Mouse (Mus musculus) neural tube, embryonic 15.5 days (tissue): ENCODE measurements at regions not wholly inside any gene's neighbourhood (a gene's known extent, or its start where the extent isn't known, plus 50 kb on each side); places are given as distances from the start of the nearest gene placed in this dataset.

ENCODE experiments used
- ATAC-seq: fragments of 200-750 bp; cut with Nextera tagmentation; 2 replicates; pipeline ENCODE4 v1.8.0; 2017; ENCODE audit warnings: mild to moderate bottlenecking, moderate TSS enrichment, moderate library complexity; ENCODE audit not compliant: low FRiP score
- H3K27ac ChIP-seq: fragments of 300-500 bp; sonication (generic); replicated peaks from 2 replicates; pipeline ENCODE4 v1.5.1; 2015; ENCODE audit warnings: mild to moderate bottlenecking, inconsistent platforms
- H3K27me3 ChIP-seq: fragments of 300-500 bp; sonication (generic); replicated peaks from 2 replicates; pipeline ENCODE4 v1.6.1; 2015; ENCODE audit warnings: inconsistent platforms
- H3K36me3 ChIP-seq: fragments of 300-500 bp; sonication (generic); 2 replicates; pipeline ENCODE4 v1.6.1; 2015; ENCODE audit warnings: inconsistent platforms
- H3K4me1 ChIP-seq: fragments of 300-500 bp; sonication (generic); 2 replicates; pipeline ENCODE4 v1.6.1; 2015; ENCODE audit warnings: inconsistent platforms
- H3K4me2 ChIP-seq: fragments of 300-500 bp; sonication (generic); 2 replicates; pipeline ENCODE4 v1.6.1; 2015; ENCODE audit warnings: inconsistent platforms, mild to moderate bottlenecking, moderate library complexity
- H3K4me3 ChIP-seq: fragments of 300-500 bp; sonication (generic); replicated peaks from 2 replicates; pipeline ENCODE4 v1.5.1; 2015; ENCODE audit warnings: mild to moderate bottlenecking, inconsistent platforms
- H3K9ac ChIP-seq: fragments of 300-500 bp; sonication (generic); replicated peaks from 2 replicates; pipeline ENCODE4 v1.6.1; 2015; ENCODE audit warnings: mild to moderate bottlenecking, inconsistent platforms
- H3K9me3 ChIP-seq: fragments of 300-500 bp; sonication (generic); replicated peaks from 2 replicates; pipeline ENCODE4 v1.6.1; 2016; ENCODE audit warnings: inconsistent platforms
- WGBS: fragments of 180-500 bp; shearing (Covaris S2); methylation state at CpG from one replicate; pipeline ENCODE4 v1.1.7; 2015; ENCODE audit warnings: mixed read lengths; 5-methylcytosine and 5-hydroxymethylcytosine counted together

DNA sequence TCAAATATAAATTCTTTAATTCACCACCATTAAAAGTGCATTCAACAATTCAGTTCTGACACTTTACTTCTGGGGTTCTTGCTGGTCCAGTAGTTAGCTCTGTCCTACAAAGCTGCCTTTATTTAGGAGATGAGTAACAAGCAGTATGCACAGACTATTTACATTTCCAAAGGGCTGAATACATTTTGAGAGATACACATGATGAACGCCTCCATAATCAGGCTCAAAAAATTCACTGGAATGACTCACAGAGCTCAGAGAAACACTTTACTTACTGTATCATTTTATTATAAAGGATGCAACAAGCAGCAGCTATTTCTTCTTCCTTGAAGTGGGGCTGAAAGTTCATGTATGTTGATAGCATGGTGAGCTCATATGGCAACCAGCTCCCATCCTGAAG lies 336.6 kb upstream of the Frg1 start:
- no peaks in the 10 kb centered on the region for H3K27me3 ChIP-seq
- no peaks in the 10 kb centered on the region for H3K36me3 ChIP-seq
- H3K4me3 ChIP-seq: no peak overlapping the region
- H3K9me3 ChIP-seq: no peaks in the 10 kb centered on the region
- H3K4me1 ChIP-seq: no peaks in the 10 kb centered on the region
- no peak for ATAC-seq
- H3K27ac ChIP-seq: no peak overlapping the region
- 96% methylated on average over 1 of the region's 1 CpGs for WGBS
- no peak overlapping the region for H3K4me2 ChIP-seq
- no peak overlapping the region for H3K9ac ChIP-seq

GRCm38 (mm10) chr8:41752641-41753040 lies 335.8 kb upstream of the Frg1 start:
- H3K36me3 ChIP-seq: no peaks in the 10 kb centered on the region
- no peaks in the 10 kb centered on the region for H3K4me1 ChIP-seq
- H3K9me3 ChIP-seq: no peaks in the 10 kb centered on the region
- H3K9ac ChIP-seq: no peak overlapping the region
- no peak overlapping the region for H3K4me3 ChIP-seq
- H3K27me3 ChIP-seq: no peaks in the 10 kb centered on the region
- 78% methylated on average over 2 of the region's 2 CpGs for WGBS
- no peak overlapping the region for H3K4me2 ChIP-seq
- no peak overlapping the region for H3K27ac ChIP-seq
- no peak for ATAC-seq

DNA sequence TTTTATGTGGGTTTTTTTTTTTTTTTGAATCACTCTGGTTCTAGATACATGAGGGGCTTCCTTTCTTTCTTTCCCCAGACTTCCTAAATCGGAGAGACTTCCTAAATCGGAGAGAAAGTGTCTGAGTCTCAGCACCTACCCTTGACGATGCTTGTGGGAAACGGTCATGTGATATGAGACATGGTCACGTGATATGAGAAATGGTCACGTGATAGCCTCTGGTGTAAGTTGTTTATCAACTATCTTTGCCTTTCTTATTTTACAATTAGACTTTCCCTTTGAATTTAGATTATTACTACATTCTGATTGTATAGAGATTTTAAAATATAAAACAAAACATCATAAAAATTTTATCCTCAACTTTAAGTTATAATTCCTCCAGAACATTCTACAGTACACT lies 330.1 kb upstream of the Frg1 start:
- Histone ChIP-seq H3K4me2 (no peak overlapping the region), H3K27ac (no peak overlapping the region), H3K4me3 (no peak overlapping the region), H3K36me3 (no peaks in the 10 kb centered on the region), H3K4me1 (no peaks in the 10 kb centered on the region), H3K27me3 (no peaks in the 10 kb centered on the region), H3K9me3 (no peaks in the 10 kb centered on the region), H3K9ac (no peak overlapping the region)
- ATAC-seq: no peak
- WGBS: 97% methylated on average over 6 of the region's 6 CpGs

- H3K27ac ChIP-seq: no peak overlapping the region
- no peaks in the 10 kb centered on the region for H3K4me1 ChIP-seq
- H3K36me3 ChIP-seq: no peaks in the 10 kb centered on the region
- peak overlapping the region; percentile 37 for H3K4me2 ChIP-seq
- WGBS: 39% methylated on average over 11 of the region's 11 CpGs
- no peaks in the 10 kb centered on the region for H3K9me3 ChIP-seq
- ATAC-seq: peak; percentile 90; the same call in 1 of the 2 replicates
- no peak overlapping the region; the same call in 1 of the 2 replicates for H3K4me3 ChIP-seq
- H3K9ac ChIP-seq: no peak overlapping the region
- no peaks in the 10 kb centered on the region for H3K27me3 ChIP-seq
These were observed 326.2 kb upstream of the Frg1 start for GRCm38 (mm10) chr8:41742796-41743670.

DNA sequence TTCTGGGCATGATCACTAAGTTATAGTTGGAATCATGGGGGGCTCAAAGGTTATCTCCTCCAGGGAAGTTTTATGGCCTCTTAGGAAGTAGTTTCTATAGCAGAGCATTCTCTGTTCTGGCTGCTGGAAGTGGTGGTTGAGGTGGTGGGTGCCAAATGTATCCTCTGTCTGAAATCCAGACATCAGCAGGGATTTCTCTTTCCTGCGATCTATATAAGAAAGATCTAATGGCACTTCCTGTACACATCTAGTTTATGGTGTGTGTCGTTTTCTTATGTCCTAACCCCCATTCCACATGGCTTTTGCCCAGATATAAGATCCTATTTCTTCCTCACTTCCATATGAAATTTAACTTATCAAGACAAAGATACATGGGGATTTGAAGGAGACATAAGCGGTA lies 300.1 kb upstream of the Frg1 start:
- H3K27me3 ChIP-seq: no peaks in the 10 kb centered on the region
- no peak overlapping the region for H3K4me3 ChIP-seq
- H3K9me3 ChIP-seq: no peaks in the 10 kb centered on the region
- ATAC-seq: no peak
- no peak overlapping the region for H3K27ac ChIP-seq
- H3K4me1 ChIP-seq: no peaks in the 10 kb centered on the region
- no peaks in the 10 kb centered on the region for H3K36me3 ChIP-seq
- no peak overlapping the region for H3K9ac ChIP-seq
- no peak overlapping the region for H3K4me2 ChIP-seq
- WGBS: 91% methylated on average over 3 of the region's 3 CpGs

GRCm38 (mm10) chr8:41713634-41714330 lies 296.9 kb upstream of the Frg1 start:
- H3K36me3 ChIP-seq: no peaks in the 10 kb centered on the region
- no peak overlapping the region for H3K27ac ChIP-seq
- no peak overlapping the region for H3K4me3 ChIP-seq
- no peaks in the 10 kb centered on the region for H3K27me3 ChIP-seq
- H3K4me2 ChIP-seq: no peak overlapping the region
- H3K9me3 ChIP-seq: no peaks in the 10 kb centered on the region
- ATAC-seq: peak; percentile 57; the same call in 1 of the 2 replicates
- no peak overlapping the region for H3K9ac ChIP-seq
- WGBS: 44% methylated on average over 4 of the region's 4 CpGs
- no peaks in the 10 kb centered on the region for H3K4me1 ChIP-seq

GRCm38 (mm10) chr8:41703927-41704924 lies 287.4 kb upstream of the Frg1 start:
- Histone ChIP-seq H3K27ac (no peak overlapping the region), H3K4me1 (peaks cover 4% of the 10 kb centered on the region; the same call in 1 of the 2 replicates), H3K4me3 (no peak overlapping the region), H3K36me3 (no peaks in the 10 kb centered on the region), H3K4me2 (no peak overlapping the region), H3K9ac (no peak overlapping the region), H3K27me3 (no peaks in the 10 kb centered on the region), H3K9me3 (no peaks in the 10 kb centered on the region)
- WGBS: 41% methylated on average over 9 of the region's 9 CpGs
- peak; percentile 50; the same call in 1 of the 2 replicates for ATAC-seq
